Mouse (Mus musculus) CD8-positive naive resting alpha-beta T cell, adult 2 months (primary cell): ENCODE data around the gene Wdr78.

Experiments used
- DNase-seq, 2 experiments: peaks; one replicate each; pipeline ENCODE4 v3.0.0; 2022; ENCODE audit warnings: low read depth in 2 of 2, low spot score in 2 of 2

Gene Wdr78

DNA sequence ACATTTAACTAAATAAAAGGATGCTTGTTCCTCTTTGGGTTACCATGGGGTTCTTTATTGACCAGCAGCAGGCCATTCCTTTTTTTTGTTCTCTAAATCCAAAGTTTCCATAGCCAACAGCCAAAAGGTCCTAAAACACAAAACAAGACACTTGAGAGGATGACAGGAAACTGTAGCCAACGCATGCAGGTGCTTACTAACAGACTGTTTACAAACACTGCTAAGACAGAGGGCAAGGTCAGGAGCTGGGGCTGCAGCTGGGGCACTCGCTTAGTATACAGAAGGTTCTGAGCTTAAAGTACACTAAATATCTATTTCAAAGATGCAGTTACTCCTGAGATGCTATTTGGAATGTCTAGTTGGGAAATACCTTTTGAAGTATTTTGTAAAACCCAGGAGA, 49.9 kb downstream of the Wdr78 start:
- DNase-seq = no peak

GRCm38 (mm10) chr4:103056909-103057308, 57.4 kb downstream of the Wdr78 start:
- DNase-seq = no peak

DNA sequence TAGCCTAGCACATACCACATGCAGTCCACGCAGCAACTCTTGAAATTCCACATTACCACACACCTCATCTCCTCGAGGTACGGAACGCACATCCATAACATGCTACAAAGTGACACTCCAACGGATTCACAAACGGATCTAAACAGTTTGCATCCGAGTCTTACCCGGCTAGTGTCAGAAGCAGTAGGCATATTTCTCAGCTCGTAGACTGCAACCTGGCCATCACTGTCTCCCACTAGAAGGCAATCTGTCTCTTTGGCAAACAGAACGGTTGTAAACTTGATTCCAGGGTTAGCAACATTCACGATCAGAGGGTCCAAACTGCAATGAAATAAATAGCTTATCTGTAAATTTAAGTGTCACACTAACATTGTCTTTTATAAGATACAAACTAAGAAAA, 66.3 kb downstream of the Wdr78 start:
- DNase-seq = no peak

DNA sequence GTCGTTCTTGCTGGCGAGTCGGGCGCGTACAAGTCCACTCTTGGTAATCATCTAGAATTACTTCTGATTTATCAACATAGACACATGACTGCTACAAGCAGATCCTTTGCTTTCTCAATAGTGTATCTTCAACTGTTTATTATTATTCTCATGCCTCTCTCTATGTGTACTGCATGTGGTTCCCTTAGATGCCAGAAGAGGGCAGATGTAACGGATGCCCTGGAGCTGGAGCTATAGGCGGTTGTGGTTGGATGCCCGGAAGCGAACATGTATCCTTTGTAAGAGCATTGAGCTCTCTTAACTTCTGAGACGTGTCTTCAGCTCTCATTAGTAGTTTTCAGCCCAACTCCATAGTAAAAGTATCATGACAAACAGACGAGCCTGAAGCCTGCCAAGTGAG, 71.4 kb downstream of the Wdr78 start:
- no peak for DNase-seq

- DNase-seq = no peak
Observed at GRCm38 (mm10) chr4:103039838-103040191, 74.5 kb downstream of the Wdr78 start.

DNA sequence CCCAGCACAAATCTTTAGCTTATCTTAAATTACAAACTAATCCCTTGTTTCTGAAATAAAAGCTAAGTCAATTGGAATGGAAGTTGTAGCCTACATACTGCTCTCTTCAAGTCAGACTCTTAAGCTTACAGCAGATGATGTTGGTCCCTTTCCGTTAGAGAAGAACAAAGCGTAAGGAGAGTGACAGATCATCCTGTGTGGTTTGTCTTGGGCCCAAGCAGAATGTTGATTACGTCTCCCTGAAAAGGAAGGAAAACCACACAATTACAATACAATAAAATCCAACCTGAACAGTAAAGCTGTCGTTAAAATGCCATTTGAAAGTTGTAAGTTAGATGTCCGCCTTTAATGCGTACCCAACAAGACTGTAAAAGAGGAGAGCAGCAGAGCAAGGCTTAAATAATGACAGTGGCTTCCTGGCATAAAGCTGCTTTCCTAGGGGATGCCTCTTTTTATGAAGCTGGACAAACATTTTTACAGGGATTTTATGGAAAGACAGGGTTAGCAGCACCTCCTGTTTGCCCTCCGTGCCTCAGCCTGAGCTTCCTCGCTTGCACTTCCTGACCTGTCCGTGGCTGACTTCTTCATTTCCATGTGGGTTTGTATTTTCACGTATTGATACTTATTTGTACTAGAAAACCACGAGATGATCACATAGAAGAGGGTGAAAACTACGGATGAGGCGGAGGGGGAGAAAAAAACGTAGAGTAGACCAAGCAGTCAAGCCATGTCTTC, 75.1 kb downstream of the Wdr78 start:
- DNase-seq = peak; percentile 3 to 39

DNA sequence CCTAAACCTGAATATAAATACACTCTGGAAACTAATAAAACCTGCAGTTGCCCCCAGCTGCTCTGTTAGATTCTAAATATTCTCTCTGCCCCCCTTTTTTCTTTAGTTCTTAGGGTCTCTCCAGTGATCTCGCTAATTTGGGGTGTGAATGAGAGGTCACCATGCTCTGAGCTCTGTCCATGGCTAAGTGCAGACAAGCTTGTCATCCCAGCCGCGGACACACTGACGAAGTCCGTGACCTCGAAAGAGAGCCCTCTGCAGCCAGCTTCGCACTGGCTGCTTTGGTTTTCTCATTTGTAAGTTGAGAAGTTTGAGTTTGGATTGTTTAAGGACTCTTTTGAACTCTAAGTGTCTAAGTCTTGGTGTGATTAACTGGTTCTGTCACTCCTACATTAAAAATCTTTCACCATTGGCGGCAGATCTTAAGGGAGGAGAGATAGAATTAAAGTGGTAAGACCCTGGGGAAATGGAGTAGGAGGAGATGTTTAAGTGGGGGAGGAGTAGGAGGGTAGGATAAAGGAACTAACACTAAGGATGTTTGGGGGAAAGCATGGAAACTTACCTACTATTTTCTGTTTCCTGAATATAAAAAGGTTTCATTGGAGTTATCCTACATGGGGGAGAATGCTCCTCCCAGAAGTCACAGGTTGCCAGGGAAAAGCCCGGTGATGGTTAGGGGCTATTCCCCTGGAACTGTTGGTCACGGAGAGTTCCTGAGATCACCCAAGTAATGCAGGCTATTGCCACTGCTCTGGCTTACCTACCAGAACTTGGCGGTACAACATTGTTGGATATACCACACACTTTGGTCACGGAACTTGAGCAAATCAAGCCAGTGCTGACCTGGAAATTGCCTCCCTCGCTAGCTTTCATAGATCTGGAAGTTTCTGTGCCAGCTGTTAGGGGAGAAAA, 85.9 kb downstream of the Wdr78 start:
- DNase-seq = no peak

DNA sequence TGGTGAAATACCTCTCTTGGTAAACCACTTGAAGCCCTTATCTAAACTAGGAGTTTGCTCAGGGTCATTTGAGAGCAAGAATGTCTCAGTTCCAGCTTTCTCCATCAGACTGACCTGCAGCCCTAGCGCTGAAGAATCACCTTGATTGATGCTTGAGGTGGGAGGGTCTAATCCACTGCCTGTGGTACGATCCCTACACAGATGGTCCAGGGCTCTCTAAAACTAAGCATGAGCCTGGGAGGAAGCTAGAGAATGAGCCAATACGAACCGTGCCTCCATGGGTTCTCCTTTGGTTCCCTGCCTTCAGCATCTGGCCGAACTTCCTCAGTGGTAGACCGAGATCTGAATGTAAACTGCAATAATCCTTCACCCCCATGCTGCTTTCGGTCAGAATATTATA, 86.6 kb downstream of the Wdr78 start:
- no peak for DNase-seq

- DNase-seq = no peak
Observed at GRCm38 (mm10) chr4:103026621-103027020, 87.7 kb downstream of the Wdr78 start, which contains the start of gene Insl5. Insl5 (minus strand) TSS chr4:103026842.

DNA sequence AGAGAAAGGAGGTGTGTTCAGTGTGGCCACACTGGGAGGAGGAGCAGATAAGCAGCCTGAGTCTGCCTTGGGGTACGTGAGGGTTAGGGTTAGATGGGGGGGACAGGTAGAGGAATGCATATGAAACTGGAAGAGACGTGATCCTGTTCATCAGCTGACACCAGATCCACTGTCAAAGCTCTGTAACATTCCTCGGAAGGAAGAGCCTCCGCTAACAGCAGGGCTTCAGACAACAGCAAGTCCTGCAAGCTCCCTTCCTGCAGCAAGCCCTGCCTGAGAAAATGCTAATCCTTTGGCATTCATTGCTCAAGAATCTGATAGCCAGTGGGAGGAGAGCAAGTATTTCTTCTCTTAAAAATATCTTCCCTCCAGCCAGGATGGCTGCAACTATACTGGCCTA, 100.9 kb downstream of the Wdr78 start:
- DNase-seq = no peak

DNA sequence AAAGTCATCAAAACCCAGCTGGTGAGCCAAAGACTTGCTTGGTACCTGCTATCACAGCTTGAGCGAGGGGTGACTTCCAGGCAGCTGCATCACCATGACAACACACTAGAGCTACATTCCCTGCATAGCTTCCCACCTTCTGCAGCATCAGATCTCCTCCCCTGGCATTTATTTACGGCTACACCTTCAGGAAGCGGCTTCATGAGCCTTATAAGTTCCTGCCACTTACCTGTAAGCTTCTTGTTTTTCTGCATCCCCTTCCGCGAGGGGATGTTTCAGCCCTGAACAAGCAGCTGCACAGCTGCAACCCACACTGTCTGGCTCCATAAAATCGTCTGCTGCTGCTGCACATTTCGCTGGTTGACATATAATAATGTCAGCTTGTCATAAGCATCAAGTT, 102.5 kb downstream of the Wdr78 start:
- no peak for DNase-seq

DNA sequence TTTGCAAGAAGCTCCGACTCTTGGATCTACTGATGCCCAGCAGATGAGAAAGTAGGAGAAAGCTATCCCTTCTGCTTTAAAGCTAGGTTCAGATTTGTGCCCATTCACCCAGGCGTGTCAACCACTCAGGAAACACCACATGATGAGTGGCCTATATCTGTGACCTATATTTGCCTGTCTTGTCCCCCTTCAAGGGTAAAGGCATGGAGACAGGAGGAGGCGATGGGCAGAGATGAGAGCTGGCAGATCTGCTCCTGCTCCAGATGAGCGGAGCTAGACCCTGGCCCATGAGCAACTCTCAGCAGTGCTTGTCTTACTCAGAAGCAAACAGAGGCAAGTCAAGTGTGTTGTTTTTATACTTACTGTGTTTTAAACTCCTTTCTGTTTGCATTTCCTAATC, 103.6 kb downstream of the Wdr78 start:
- DNase-seq = no peak

DNA sequence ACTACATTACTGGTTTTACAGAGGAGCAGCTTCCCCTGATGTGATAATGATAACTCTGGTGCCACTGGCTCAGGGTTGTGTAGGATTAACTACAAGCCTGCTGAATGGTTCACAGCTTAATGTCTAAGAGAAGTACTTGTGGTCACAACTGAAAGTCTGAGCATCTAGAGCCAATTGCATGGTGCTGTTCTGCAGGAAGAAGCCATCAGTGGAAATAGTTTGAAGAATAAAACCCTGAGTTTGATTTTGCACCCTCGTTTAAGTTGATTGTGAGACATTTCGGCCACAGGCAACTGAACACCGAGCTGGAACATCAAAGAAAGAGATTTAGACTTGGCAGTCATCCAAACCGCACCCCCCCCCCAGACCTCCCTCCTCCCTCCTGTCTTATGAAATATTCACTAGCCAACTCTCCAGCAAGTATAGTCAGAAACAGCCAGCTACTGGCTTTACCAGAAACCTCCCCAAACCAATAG, 107.4 kb downstream of the Wdr78 start:
- peak in 1 of 2 experiments; percentile 18 for DNase-seq

DNA sequence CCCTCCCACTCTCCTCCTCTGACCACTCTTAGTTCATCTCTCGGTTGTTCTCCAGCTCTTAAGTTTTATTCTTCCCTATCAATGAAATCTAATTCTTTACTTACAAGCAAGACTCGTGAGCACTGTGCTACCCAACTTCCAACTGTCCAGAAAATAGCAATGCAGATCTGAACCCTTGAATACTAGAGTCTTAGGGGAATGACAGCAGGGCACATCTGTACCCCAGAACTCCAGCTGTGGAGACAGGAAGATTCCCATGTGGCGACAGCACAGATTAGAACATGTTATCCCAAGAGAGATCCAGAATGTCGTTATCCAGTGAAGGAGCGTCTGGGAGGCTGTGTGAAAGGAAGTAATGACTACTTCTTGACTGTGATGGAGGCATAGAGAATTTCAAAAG, 108.1 kb downstream of the Wdr78 start:
- no peak for DNase-seq

DNA sequence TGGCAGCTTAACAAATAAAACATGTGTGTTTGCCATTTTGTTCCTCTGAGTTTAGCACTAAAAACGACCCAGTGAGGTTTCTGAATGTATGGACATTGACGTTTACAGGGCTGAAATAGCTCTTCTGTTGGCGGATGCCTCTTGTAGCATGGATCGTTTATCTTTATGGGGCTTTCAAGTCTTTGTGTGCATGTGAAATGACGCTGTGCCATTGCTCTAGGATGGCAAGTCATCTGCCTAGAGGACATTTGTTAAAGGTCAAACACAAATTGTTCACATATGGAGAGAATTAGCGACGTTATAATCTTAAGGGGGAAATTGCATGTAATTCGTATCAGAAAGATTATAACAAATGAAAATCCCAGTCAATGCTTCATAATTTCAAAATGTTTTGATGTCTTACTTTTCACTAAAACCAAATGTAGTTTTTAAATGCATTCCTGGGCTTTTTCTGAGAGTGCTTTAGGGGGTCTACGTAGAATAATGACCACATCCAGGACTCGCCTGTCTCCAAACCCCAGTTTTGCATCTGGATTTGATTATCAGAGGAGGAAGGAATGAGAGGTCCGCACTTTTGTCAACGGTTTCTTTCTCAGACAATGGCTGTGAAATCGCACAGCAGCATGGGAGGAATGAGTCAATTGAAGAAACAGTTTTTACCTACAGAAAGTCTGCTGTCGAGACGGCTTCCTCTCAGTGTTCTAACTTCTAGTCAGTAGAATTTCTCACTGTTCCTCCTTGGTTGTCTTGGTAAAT, 109.0 kb downstream of the Wdr78 start:
- DNase-seq = no peak

DNA sequence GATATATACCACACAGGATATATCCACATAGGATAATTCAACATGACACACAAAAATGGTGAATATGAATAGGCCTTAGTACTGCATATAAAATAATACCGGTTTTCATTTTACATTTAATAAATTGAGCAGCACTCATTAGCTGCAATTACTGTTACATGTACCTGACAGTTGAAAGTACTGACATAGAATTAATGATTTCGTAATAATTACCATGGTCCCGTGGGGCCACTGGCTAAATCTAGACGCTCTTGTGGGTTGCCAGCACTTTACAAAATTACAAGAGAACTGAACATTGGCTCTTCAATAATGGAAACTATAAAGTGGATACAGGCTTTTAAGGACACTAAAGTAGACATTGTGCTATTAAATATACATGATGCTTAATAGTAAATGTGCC, 109.7 kb downstream of the Wdr78 start:
- no peak for DNase-seq

DNA sequence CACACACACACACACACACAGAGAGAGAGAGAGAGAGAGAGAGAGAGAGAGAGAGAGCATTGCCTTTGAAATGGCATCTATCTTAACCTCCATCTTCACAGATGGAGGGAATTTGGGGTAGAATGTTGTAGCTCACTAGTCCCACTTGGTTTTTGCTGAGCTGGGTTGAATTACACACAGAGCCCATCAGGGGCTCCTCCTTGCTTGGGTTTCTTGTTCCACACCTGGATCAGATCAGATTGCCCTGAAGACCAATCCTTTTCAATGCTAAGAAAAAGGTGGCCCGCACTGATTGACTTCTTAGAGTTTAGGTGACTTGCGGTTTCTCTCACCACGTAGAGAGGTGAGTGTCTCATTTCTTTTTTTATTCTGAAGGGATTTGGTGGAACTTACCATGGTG, 122.7 kb downstream of the Wdr78 start:
- DNase-seq = no peak

DNA sequence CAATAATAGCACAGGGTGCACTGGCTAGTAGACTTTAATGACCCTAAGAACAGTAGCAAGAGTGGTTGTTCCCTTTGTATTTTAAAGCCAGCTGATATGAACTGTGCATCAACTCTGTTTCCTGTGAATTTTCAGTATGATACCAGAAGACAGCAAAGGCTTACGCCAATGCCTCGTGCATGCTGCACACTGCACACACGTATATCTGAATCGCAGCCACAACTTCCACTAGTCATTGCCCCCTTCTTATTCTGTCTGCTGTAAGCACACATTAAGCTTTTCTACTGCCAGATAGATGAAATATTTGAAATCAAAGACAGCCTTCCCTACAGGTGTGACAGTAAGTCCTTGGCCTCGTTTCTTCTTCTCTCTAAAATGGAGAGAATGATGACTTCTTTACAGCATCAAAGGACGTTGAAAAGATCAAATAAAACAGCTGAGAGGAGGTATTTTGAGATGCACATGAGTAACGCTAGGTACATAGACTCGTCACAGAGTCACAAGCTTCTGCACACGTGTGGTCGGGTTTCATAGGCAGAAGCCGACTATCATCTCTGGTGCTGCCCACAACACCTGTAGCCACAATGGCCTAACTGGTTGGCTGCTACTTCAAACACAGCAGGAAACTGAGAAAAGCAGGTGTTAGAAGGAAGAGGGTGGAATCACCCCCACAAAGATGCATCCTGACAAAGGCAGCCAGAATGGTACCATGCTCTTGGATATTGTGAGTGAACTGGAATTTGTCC, 123.6 kb downstream of the Wdr78 start:
- peak; percentile 45 to 58 for DNase-seq

GRCm38 (mm10) chr4:102990016-102990415, 124.3 kb downstream of the Wdr78 start:
- no peak for DNase-seq

- peak in 1 of 2 experiments; percentile 40 for DNase-seq
Observed at GRCm38 (mm10) chr4:102989391-102989790, 125.0 kb downstream of the Wdr78 start.

- no peak for DNase-seq
Observed at GRCm38 (mm10) chr4:102988526-102988925, 125.8 kb downstream of the Wdr78 start.
